Mouse (Mus musculus): Measurements from ENCODE around the gene Arhgap22.

Arhgap22 gene

DNA sequence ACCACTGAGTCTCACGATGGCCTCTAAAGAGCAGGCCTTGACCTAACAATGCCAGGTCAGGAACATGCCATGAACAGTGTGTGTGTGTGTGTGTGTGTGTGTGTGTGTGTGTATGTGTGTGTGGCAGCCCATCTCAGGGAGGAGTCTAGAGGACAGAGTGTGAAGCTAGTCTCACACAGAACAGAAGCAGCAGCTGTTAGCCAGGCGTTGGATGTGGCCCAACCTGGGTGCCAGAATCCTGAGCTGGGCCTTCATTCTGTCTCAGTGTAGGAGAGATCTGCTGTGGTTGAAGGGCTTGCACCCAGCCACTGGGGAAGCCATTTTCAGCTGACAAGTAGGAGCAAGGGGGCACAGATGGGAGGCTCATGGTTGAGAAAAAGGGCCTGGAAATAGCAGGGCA lies 64.5 kb downstream of the Arhgap22 start:
- no peak for DNase-seq (ENCODE audit: low spot score in 2 of 2)

DNA sequence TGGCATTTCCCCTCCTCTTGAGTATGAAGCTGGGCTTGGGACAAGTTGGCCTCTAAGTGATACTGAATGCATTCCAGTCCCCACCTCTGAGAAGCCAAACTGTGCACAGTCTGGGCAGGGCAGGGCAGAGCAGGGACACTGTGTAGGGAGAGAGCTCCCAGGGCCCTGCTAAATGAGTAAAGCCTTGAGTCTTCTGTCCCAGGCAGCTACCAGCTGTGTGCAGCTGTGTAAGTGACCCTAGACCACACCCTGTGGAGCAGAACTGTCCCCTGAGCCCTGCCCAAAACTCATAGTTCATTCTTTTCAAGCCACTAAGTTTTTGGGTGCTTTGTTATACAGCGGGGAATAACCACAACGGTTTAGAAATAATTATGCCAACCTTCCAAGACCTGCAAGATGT lies 67.1 kb downstream of the Arhgap22 start:
- DNase-seq (ENCODE audit: low spot score in 2 of 2), result no peak

DNA sequence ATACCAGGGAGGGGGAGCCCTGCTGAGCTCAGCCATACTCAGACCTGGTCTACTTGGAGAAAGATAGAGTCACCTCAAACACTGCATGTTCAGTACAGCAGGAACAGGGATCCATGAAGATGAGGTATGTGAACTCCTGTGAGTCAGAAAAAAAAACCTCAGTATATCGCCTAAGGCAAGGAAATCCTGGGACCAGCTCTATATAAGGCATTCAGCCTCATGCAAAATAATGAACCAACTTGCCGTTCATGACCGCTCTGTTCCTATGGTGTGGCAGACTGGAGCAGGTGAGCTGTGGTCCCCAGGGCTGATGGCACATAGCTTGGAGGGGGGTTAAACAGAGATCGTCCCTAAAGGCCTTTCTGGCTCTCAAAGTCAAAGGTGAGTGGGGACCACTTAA lies 68.6 kb downstream of the Arhgap22 start:
- no peak for DNase-seq (ENCODE audit: low spot score in 2 of 2)

DNA sequence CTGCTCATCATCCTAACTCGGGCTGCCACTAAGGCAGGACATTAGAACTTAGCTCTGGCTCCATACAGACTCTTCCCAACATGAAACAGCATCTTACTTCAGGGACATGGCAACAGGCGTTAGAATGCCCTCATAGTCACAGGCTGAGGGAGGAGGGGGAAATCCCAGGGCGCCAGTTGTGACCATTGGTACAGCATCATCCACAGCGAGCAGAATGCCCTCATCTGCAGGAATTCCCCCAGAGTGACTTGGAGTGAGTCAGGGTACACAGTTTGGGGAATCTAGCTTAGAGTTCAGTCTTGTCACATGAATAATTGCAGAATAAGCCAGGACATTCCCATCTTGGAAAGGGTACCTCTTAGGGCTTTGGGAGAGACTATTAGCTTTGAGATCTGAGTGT lies 74.1 kb downstream of the Arhgap22 start:
- DNase-seq (ENCODE audit: low spot score in 2 of 2), result no peak

DNA sequence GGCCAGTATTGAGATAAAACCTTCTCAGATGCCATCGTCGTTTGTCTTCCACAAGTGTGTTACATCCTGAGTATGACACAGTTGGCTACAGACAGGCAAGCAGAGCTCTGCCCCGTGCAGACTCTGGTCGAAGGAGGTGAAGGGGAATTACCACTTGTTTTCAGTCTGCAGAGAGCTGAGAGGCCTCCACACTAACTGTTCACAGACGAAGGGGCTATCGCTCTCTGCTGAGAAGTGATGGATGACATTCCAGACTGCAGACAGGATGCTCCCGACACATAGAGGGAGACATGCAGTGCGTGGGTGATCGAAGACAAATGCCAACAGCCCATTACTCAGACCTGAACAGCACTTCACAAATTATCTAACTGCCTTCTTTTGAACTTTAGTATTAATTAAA lies 76.2 kb downstream of the Arhgap22 start:
- no peak for DNase-seq (ENCODE audit: low spot score in 2 of 2)

DNA sequence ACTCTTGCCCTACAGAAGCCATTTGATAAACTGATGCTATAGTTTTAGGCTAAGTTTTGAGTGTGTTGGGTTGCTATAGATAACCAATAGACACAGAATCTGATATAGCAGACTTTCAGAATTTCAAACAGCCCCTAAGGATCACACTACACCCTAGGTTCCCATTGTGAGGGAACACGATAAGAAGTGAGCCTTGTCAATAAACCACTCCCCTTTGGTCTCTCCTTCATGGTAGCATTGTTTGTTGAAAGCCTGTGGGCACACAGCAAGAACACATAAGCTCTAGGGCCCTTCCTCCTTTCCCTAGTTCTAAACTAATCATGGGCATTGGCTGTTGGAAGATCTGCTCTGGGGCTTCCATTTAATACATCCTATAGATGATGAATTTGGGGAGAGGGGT lies 80.7 kb downstream of the Arhgap22 start:
- no peak for DNase-seq (ENCODE audit: low spot score in 2 of 2)

DNA sequence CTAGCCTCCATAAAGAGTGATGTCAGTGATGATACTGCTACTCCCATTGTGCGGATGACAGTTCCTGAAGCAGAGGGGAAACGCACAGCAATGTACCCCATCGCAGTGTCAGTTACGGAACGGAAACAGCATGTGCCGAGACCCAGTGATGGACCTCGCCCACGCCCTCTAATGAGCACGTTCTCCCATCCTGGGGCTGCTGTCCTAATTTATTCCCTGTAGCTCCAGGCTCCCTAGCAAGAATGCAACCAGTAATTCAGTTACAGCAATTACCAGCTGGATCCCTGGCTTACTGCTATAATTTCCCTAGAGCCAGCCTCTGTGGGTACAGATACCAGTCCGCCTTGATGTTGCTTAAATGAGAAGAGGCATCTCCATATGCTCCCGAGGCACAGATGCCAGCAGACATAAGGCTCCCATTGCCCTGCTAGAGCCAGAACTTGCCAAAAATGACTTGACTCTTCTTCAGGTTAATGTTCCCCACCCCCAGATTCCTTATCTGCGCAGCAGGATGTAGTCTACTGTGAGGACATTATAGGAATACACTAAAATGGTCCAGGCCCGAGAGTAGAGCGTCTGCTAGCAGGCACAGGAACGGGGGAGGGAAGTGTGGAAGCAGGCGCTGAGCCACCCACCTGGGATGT lies 83.0 kb downstream of the Arhgap22 start:
- DNase-seq (ENCODE audit: low spot score in 2 of 2), result no peak

DNA sequence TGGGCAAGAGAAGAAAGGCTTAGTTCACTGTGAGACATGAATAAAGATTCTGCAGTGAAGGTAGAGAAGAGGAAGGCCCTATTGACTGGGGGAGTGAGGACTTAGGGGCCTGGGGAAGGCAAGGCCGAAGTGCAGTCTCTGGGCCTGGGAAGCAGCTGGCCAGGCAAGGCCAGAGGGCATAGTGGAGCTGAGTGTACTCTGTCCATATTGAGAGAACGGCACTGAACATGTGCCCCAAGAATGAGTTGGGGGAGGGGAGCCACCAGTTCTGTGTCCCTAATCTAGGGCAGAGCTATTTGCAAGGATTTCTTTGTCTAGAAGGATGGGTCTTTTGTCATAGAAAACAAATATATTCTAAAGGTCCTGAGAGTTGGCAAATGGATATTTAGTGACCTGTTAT lies 86.8 kb downstream of the Arhgap22 start:
- DNase-seq (ENCODE audit: low spot score in 2 of 2), result no peak

DNA sequence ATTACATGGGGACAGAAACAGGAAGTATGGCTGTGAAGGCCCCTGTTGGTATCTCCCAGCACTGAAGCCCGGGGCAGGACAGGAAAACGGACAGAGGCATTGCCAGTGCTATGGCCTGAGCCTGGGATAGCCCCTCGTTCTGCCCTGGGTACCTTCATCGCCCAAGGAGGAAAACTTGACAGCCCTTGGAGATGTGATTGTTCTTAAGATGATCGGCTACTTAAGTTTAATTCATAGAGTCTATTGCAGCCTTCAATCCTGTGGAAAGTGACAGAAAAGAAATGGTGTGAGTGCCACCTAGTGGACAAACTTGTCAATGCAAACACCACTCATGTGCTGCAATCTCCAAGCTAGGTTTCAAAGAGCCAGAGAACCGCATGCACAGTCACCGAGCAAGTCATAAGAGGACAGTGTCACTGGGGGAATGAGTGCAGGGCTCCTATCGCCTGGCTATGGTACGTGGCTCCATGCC lies 89.6 kb downstream of the Arhgap22 start:
- peak; percentile 35 to 58 for DNase-seq (ENCODE audit: low spot score in 2 of 2)

DNA sequence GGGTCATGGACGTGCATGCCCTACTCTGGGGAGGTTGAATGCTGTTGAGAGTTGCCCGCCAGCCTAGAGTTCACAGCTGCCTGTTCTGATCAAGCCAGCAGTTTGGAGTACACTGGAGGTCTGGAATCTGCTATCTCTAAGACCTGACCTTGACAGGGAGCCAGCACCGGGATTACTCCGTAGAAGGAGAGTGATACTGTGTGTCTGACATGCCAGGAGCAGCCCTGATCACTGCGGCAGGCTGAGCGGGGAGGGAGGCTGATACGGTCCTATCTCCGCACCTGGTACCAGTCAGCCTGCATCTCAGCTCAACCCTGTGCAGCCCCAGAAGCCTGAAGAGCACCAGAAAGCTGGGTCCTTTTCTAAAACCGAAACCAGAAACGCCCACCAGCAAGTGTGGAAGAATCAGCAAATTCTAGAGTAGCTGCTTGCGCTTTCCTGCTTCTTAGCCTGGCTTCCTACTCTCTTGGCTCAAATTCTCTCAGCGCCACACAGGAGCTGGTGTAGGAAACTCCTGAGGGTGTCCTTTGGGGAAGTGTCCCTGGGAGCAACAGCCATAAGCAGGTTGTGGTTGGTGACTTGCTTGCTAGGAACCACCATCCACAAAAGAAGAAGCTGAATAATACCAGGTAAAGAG lies 91.9 kb downstream of the Arhgap22 start:
- no peak for DNase-seq (ENCODE audit: low spot score in 2 of 2)

DNA sequence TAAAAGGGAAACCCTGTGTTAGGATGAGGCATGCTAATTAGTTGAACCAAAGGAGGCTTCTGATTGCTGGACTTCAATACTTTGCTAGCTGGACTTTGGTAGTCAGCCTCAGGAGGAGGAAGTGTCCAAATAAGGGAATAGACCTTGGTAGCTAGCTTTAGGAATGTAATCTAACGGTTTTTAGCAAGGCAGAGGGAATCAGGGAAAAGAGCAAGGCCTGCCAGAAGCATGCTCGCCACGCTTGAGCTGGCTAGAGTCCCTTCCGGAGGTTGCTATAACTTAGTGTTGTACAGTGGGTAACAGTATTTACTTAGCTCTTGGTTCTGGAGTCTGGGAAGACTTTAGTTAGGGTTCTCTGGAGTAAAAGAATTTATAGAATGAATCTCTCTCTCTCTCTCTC lies 96.9 kb downstream of the Arhgap22 start:
- no peak for DNase-seq (ENCODE audit: low spot score in 2 of 2)

DNA sequence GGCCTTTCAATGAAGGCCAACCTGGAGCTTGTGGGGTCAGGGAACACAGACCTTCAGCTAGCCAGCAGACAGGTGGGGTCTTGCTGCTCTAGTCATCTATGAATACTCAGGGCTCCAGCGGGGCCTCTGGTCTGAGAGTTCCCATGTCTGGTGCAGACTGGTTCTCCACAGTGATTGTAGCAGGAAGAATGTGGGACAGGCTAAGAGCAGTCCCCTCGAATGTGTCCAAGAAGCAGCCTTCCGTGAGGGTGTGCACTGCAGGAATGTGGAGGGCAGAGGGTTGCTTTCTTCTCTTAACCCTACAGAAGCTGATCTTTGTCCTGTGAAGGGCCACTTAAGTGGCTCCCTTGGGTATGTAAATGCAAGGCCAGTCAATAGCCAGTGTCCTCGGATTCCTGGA lies 98.5 kb downstream of the Arhgap22 start:
- no peak for DNase-seq (ENCODE audit: low spot score in 2 of 2)

DNA sequence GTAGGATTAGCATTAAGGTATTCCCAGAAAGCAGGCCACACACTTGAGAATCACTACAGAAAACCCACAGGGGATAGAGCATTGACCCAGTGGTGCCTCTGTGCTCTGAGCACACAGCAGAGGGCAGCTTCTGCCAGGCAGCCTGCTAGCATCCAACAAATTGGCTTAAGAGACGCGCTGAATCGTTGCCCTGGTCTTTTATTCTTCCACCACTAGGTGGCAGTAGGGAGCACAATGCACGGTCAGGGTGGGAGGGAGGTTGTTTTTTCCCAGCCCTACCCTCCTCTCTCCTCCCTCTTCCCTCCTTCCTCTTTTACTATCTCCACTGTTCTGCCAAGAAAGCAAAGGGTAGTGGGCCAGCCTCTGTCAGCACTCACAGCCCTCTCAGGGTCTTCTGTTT lies 99.8 kb downstream of the Arhgap22 start:
- DNase-seq (ENCODE audit: low spot score in 2 of 2), result peak; percentile 26 to 29

DNA sequence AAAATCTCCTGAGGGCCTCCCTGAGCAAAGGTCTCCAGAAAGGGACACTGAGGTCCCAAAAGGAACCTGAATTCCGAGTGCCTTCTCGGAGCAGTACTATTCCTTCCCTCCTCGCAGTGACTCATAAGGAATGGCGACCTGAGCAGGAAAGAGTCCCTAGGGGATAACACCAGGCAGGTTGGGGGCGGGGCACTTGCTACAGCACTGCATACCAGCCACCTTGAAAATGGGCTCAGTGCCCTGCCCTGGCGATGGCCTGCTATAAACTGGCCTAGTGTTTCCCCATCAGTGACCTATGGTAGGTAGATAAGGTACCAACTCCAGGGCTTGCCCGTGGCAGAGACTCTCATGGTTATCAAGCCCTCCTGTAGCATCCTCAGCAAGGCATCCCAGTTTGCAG lies 100.3 kb downstream of the Arhgap22 start:
- DNase-seq (ENCODE audit: low spot score in 2 of 2), result no peak

DNA sequence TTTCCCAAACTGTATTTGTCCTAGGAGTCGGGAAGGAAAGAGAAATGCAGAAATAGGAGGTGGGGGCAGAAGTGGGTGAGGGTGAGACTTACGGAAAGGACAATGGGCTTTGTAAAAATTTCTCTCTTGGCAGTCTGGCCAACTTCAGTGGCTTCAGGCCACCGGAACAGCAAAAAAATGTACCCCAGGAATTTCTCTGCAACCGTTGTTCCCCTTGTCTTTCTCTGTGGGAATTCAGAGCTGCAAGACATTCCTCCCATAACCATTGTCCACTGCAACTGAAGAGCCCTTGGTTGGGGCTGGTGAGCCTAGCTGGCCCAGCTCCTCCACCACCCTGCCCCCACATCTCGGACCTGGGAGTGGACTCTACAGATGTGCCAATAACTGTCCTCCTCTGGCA lies 101.3 kb downstream of the Arhgap22 start:
- no peak for DNase-seq (ENCODE audit: low spot score in 2 of 2)

DNA sequence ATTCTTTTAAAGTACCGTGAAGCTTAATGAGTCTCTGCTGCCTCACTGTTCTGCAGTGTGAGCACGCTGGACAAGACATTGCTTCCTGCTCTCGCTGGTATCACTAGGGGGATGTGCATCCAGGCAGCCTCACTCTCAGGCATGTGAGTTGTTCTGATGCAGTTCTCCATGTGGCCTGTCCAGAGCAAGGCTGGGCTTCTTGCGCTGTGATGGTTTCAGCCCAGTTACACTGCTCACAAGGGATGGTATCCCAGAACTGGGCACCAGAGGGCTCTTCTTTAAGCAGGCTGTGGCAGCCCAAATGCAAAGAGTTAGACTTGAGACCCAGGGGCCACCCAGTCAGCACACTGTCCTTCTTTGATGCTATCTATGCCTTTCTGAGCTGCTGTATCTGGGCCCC lies 101.9 kb downstream of the Arhgap22 start:
- no peak for DNase-seq (ENCODE audit: low spot score in 2 of 2)

DNA sequence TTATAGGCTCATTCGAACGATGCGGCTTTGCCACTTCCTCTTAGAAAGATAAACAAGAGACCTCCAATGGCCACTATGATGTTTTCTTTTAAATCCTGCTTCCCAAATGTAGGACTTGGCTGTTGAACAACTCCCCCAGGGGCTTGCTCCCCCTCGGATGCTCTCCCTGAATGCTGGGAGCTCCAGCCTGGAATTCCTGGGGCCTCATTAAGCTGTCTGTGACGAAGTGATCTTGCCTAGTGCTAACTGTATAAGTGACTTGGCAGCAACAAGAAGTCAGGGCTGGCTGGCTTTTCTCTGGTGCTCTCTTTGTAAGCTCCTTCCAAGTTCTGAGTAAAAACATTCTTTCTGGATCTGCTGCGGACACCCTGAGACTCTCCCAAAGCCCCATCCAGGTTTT lies 104.1 kb downstream of the Arhgap22 start:
- no peak for DNase-seq (ENCODE audit: low spot score in 2 of 2)

DNA sequence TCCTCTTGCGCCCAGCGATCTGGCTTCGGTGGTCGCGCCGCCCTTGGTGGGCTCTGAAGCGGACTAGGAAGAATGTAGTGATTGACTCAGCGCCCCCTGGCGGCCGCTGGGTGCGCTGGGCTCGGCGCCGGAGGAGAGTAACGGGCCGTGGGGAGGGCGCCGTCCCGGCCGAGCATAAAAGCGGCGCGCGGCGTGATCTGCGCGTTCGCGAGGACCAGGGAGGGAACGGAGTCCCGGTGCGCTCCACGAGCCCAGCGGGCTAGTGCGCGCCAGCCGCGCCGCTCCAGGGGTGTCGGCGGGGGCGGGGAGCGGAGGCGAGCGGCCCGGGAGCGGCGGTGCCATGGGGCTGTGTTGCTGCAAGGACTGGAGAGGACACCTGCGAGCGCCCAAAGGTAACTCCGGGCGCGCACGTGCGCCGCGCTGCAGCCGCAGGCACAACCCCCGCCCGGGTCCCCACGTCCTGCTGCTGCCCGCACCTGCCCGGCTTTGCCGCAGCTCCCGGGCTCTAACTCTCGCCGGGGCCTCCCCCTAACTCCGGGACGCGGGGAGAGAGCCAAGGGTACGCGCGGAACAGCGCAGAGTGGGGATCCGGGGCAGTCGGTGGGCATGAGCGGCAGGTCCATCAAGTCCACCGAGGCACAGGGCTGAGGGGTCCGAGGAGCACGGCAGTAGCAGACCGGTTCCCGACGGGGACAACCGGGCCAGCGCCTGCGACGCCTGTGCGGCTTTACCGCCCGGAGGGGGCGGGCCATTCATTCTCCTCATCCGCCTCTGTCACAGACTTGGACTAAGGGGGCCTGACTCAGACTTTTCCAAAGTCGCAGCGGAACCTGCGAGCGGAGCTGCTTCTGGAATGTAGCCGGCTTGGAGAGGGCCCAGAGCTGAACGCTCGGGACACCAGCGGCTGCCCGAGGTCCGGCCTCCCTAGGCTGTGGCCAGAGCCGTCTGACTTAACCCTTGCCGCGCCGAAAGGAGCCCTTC lies 106.0 kb downstream of the Arhgap22 start:
- peak; percentile 37 to 47 for DNase-seq (ENCODE audit: low spot score in 2 of 2)

DNA sequence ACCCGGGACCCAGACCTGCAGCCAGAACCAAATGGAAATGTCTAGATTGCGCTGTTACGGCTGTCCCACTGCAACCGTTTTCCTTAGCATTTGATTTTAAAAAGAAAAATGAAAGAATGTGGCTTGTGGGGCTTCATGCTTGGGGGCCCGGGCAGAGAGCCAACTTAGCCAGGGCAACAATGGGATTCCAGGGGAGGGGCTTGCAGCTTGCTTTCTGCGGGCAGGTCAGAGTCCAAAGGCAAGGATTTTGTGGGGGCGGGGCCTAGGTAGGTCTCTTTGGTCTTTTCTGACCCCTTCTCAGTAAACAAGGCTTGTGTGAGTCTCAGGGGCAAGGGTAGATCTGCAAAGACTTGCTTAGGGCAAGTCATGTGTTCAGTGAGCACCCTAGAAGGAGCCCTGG lies 107.0 kb downstream of the Arhgap22 start:
- DNase-seq (ENCODE audit: low spot score in 2 of 2), result no peak

DNA sequence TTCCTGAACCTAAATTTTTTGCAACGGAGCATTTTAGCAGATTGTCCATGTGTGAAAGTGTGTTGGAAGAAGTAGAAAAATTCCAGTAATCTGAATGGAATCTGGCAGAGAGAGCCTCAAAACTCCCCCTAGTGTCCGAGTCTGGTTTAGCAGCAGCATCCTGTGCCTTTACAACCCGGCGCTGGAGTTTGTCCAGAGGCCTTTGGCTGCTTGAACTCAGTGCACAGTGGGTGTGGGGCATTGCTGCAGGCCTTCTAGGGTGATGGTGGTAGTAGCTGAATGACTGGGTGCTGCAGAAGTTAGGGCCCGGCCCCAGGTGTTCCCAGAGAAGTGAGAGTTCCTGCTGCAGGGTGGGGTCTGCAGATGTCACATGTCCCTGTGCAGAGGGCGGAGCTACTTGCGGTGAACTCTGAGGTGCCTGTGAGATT lies 108.8 kb downstream of the Arhgap22 start:
- peak; percentile 25 to 39 for DNase-seq (ENCODE audit: low spot score in 2 of 2)

DNA sequence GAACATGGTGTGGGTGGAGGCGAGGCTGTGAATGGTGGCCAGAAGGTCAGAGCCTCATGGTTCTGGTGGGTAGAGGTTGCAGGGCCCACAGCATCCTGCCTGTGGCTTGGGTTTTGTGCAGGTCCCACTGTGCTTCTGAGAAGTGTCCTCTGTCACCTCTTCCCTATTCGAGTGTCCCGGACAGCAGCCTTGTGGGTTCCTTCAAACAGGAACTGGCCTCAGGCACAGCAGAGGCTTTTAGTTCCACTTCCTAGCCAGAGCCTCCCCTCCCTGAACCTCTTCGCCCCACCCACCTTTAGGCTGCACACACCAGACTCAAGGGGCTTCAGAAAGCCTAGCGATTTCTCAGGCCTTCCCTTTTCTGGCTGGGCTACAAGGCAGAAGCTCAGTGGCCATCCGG lies 110.7 kb downstream of the Arhgap22 start:
- peak; percentile 17 to 31 for DNase-seq (ENCODE audit: low spot score in 2 of 2)

DNA sequence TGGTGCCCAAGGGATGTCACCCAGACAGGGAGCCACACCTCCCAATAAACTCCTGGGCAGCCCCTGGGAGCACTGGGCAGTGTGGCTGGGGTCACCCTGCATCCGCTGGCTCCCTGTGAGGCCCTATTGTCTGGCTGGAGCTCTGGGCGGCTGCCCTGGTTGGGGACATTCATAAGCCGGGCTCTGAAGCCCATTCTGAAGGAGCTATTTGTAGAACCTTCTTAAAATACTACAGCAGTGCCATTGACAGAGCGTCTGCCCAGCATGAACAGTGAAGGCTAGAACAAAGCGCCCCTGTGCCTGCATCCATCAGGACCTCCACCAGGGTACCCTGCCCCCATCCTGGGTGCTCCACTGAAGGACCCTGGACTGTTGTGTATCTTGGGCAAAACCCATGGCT lies 114.5 kb downstream of the Arhgap22 start:
- DNase-seq (ENCODE audit: low spot score in 2 of 2), result no peak

Data from spleen, postnatal 36 days (tissue).